In the genomic region with DNA sequence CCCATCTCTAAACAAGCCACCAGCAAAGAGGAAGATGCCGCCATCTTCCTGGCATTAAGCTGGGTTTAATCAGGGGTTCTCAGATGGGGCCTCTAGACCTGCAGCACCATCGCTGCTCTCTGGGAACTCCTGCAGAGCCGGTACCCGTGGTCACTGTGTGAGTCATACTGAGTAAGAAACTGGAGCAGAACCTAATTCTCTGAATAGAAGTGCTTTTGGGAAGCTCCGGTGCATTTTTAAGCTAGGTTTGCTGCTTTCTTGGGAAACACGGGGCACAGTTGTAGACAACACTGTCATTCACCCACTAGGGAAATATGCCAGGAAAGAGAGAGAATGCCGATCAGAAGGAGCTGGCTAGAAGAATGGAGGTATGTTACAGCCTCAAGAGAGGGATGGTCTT, we compare ENCODE assay signal across 16 mouse cellular contexts.
"Had no signal": no experiment of that assay in that cellular context is flagged by ENCODE, and none has a peak within 500 bp of the region (broad histone marks: within the 10 kb centered on the region; RNA-seq: fewer than 3 reads in every experiment).

No protein-coding gene starts in this region.

- H3K4me2 ChIP-seq: kidney, embryonic 15.5 days; limb, embryonic 15.5 days; liver, embryonic 12.5 days; lung, embryonic 14.5 days; midbrain, embryonic 15.5 days; neural tube, embryonic 12.5 days; stomach, embryonic 15.5 days had no signal

- H3K4me1 ChIP-seq: kidney, embryonic 15.5 days; limb, embryonic 15.5 days; liver, embryonic 12.5 days; midbrain, embryonic 10.5 days; midbrain, embryonic 15.5 days; neural tube, embryonic 12.5 days; stomach, embryonic 15.5 days had no signal

- H3K36me3 ChIP-seq: kidney, embryonic 15.5 days; limb, embryonic 15.5 days; liver, embryonic 12.5 days; midbrain, embryonic 10.5 days; midbrain, embryonic 15.5 days; neural tube, embryonic 12.5 days; stomach, embryonic 15.5 days had no signal

- H3K9ac ChIP-seq: kidney, embryonic 15.5 days; limb, embryonic 15.5 days; liver, embryonic 12.5 days; lung, embryonic 14.5 days; midbrain, embryonic 15.5 days; neural tube, embryonic 12.5 days; stomach, embryonic 15.5 days had no signal

- H3K9me3 ChIP-seq: kidney, embryonic 15.5 days; limb, embryonic 15.5 days; liver, embryonic 12.5 days; midbrain, embryonic 10.5 days; midbrain, embryonic 15.5 days; neural tube, embryonic 12.5 days; stomach, embryonic 15.5 days had no signal

- H3K27me3 ChIP-seq: kidney, embryonic 15.5 days; limb, embryonic 15.5 days; liver, embryonic 12.5 days; midbrain, embryonic 15.5 days; neural tube, embryonic 12.5 days; stomach, embryonic 15.5 days had no signal

- DNase-seq: kidney, adult 2 months; kidney, postnatal 14 days; lung, embryonic 14.5 days; lung, postnatal 10 days; lung, postnatal 4 days; retina, postnatal 1 day; right cerebral cortex, postnatal 14 days; thymus, adult 2 months; thymus, postnatal 36 days had no signal

- ATAC-seq: liver, embryonic 12.5 days; midbrain, embryonic 15.5 days had no signal

- H3K27ac ChIP-seq: kidney, embryonic 15.5 days; limb, embryonic 15.5 days; liver, embryonic 12.5 days; midbrain, embryonic 10.5 days; midbrain, embryonic 15.5 days; neural tube, embryonic 12.5 days; stomach, embryonic 15.5 days had no signal

- H3K4me3 ChIP-seq: kidney, embryonic 15.5 days; limb, embryonic 15.5 days; liver, embryonic 12.5 days; midbrain, embryonic 10.5 days; midbrain, embryonic 15.5 days; neural tube, embryonic 12.5 days; stomach, embryonic 15.5 days had no signal
